Mouse (Mus musculus): Measurements from ENCODE around the gene Pzp. TPM values are rescaled to one million over a fixed set of nuclear protein-coding genes. Genes with fewer than 3 reads are reported as not detected.

Gene Pzp
- total and polyA plus RNA-seq, 3 experiments: 0.57 to 3.0 (median 1.9) TPM

DNA sequence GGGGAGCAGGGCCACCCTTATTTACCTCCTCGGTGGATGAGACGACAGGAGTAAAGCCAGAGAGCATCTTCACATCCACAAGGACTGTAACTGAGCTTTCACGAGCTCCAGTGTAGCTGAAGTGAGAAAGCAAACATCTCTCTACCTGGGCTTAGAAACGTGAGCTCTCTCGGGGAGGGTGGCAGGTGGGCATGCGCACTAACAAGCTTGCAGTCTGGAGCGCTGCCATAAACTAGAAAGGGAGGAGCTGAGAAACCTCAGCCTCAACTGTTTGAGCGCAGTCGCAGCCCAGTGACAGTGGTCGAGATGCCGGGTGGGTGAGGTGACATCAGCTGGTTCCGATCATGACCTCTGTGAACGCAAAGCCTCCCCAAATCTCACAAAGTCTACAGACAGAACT, 16.7 kb upstream of the Pzp start:
- H3K9ac ChIP-seq (ENCODE audit: low read depth, low read length): no peak overlapping the region
- H3K4me3 ChIP-seq: no peak overlapping the region
- intact Hi-C loops (cut with DNase I): no loop called here
- 74% methylated on average over 13 of the region's 13 CpGs for WGBS
- DNase-seq: no peak
- no peaks in the 10 kb centered on the region for H3K27me3 ChIP-seq (ENCODE audit: control insufficient read depth, insufficient read depth, low read length)
- no peaks in the 10 kb centered on the region for H3K4me1 ChIP-seq (ENCODE audit: control insufficient read depth, insufficient read depth, low read length)
- TF ChIP-seq POLR2A (IDR thresholded peaks at IDR 0.05; ENCODE audit: insufficient read depth, low read depth, low read length) (no peak), CTCF (IDR thresholded peaks at IDR 0.05) (no peak), EP300 (IDR thresholded peaks at IDR 0.05; ENCODE audit: insufficient read depth, low read depth, low read length) (no peak)
- no peak overlapping the region for H3K27ac ChIP-seq
- H3K36me3 ChIP-seq (ENCODE audit: control insufficient read depth, insufficient read depth, low read length): no peaks in the 10 kb centered on the region
- H3K79me2 ChIP-seq (replicated peaks; ENCODE audit: control insufficient read depth, insufficient read depth, low read length): no peaks in the 10 kb centered on the region

DNA sequence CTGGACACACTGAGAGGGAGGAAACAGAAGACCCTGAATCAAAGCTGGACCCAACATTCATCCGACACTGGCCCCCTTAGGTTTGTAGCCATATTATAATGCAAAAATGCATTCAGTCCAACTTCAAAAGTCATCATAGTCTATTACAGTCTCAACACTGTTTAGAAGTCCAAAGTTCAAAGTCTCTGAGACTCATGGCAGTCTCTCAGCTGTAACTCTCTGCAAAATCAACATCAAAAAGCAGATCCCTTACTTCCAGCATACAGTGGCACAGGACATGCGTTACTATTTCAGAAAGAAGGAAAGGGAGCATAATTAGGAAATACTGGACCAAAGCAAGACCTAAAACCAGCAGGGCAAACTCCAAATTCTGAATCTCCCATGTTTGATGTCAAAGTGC, 8.7 kb upstream of the Pzp start:
- 87% methylated on average over 2 of the region's 2 CpGs for WGBS
- Histone ChIP-seq H3K27ac (no peak overlapping the region), H3K4me3 (no peak overlapping the region), H3K36me3 (ENCODE audit: control insufficient read depth, insufficient read depth, low read length) (no peaks in the 10 kb centered on the region), H3K27me3 (ENCODE audit: control insufficient read depth, insufficient read depth, low read length) (no peaks in the 10 kb centered on the region), H3K9ac (ENCODE audit: low read depth, low read length) (no peak overlapping the region), H3K4me1 (ENCODE audit: control insufficient read depth, insufficient read depth, low read length) (no peaks in the 10 kb centered on the region), H3K79me2 (replicated peaks; ENCODE audit: control insufficient read depth, insufficient read depth, low read length) (no peaks in the 10 kb centered on the region)
- intact Hi-C loops (cut with DNase I): no loop called here
- DNase-seq: no peak
- TF ChIP-seq CTCF (IDR thresholded peaks at IDR 0.05) (no peak), POLR2A (IDR thresholded peaks at IDR 0.05; ENCODE audit: insufficient read depth, low read depth, low read length) (no peak), EP300 (IDR thresholded peaks at IDR 0.05; ENCODE audit: insufficient read depth, low read depth, low read length) (no peak)

- Histone ChIP-seq H3K79me2 (replicated peaks; ENCODE audit: control insufficient read depth, insufficient read depth, low read length) (no peaks in the 10 kb centered on the region), H3K4me1 (ENCODE audit: control insufficient read depth, insufficient read depth, low read length) (no peaks in the 10 kb centered on the region), H3K36me3 (ENCODE audit: control insufficient read depth, insufficient read depth, low read length) (no peaks in the 10 kb centered on the region), H3K9ac (ENCODE audit: low read depth, low read length) (no peak overlapping the region), H3K27me3 (ENCODE audit: control insufficient read depth, insufficient read depth, low read length) (no peaks in the 10 kb centered on the region), H3K27ac (no peak overlapping the region), H3K4me3 (no peak overlapping the region)
- DNase-seq: no peak
- intact Hi-C loops (cut with DNase I): no loop called here
- WGBS: 88% methylated on average over 6 of the region's 6 CpGs
- TF ChIP-seq CTCF (IDR thresholded peaks at IDR 0.05) (no peak), EP300 (IDR thresholded peaks at IDR 0.05; ENCODE audit: insufficient read depth, low read depth, low read length) (no peak), POLR2A (IDR thresholded peaks at IDR 0.05; ENCODE audit: insufficient read depth, low read depth, low read length) (no peak)
These were observed 6.8 kb upstream of the Pzp start for GRCm38 (mm10) chr6:128533296-128533695.

DNA sequence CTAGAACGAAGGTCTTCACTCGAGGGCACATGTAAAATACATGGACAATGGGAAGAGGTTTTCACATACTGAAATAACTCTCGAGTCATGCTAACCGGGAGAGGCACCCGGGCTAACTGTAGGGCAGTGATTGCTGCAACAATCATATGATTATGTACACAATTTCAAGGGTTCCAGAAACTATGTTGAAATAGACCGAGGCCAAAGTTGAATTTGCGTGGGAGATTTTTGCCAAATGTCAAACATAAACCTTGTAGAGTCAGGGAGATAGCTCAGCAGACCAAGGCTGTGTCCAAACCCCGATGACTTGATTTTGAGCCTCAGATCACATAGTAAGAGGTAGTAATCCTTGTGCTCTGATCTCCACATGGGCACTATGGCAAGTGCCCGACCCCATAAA, 6.2 kb upstream of the Pzp start:
- Histone ChIP-seq H3K79me2 (replicated peaks; ENCODE audit: control insufficient read depth, insufficient read depth, low read length) (no peaks in the 10 kb centered on the region), H3K36me3 (ENCODE audit: control insufficient read depth, insufficient read depth, low read length) (no peaks in the 10 kb centered on the region), H3K27me3 (ENCODE audit: control insufficient read depth, insufficient read depth, low read length) (no peaks in the 10 kb centered on the region), H3K4me3 (no peak overlapping the region), H3K27ac (no peak overlapping the region), H3K9ac (ENCODE audit: low read depth, low read length) (no peak overlapping the region), H3K4me1 (ENCODE audit: control insufficient read depth, insufficient read depth, low read length) (no peaks in the 10 kb centered on the region)
- 85% methylated on average over 9 of the region's 9 CpGs for WGBS
- no peak for TF ChIP-seq CTCF (IDR thresholded peaks at IDR 0.05)
- no peak for TF ChIP-seq POLR2A (IDR thresholded peaks at IDR 0.05; ENCODE audit: insufficient read depth, low read depth, low read length)
- TF ChIP-seq EP300 (IDR thresholded peaks at IDR 0.05; ENCODE audit: insufficient read depth, low read depth, low read length): no peak
- DNase-seq: no peak
- intact Hi-C loops (cut with DNase I): no loop called here

- no peak overlapping the region for H3K9ac ChIP-seq (ENCODE audit: low read depth, low read length)
- 43% methylated on average over 4 of the region's 4 CpGs for WGBS
- no peaks in the 10 kb centered on the region for H3K27me3 ChIP-seq (ENCODE audit: control insufficient read depth, insufficient read depth, low read length)
- DNase-seq: no peak
- no peaks in the 10 kb centered on the region for H3K36me3 ChIP-seq (ENCODE audit: control insufficient read depth, insufficient read depth, low read length)
- H3K4me1 ChIP-seq (ENCODE audit: control insufficient read depth, insufficient read depth, low read length): no peaks in the 10 kb centered on the region
- H3K27ac ChIP-seq: no peak overlapping the region
- H3K79me2 ChIP-seq (replicated peaks; ENCODE audit: control insufficient read depth, insufficient read depth, low read length): no peaks in the 10 kb centered on the region
- no peak overlapping the region for H3K4me3 ChIP-seq
- intact Hi-C loops (cut with DNase I): no loop called here
- TF ChIP-seq CTCF (IDR thresholded peaks at IDR 0.05): no peak
- no peak for TF ChIP-seq EP300 (IDR thresholded peaks at IDR 0.05; ENCODE audit: insufficient read depth, low read depth, low read length)
- no peak for TF ChIP-seq POLR2A (IDR thresholded peaks at IDR 0.05; ENCODE audit: insufficient read depth, low read depth, low read length)
These were observed 2.0 kb upstream of the Pzp start for GRCm38 (mm10) chr6:128528491-128528890.

DNA sequence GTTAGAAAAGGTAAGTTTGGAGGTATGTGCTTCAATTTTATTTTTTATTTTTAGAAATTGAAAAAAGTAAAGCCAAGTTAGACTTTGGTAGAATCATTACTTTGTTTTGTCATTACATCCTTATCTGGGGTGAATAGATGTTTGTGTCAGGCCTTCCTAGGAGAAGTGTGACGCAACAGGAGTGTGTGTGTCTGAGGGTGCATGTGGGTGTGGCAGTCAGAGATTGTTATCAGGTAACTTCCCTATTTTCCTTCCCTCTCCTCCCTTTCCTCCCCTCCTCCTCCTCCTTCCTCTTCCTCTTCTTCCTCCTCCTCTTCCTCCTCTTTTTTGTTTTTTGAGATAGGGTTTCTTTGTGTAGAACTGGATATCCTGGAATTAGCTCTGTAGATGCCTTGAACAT, 590 bp upstream of the Pzp start:
- intact Hi-C loops (cut with DNase I): no loop called here
- H3K79me2 ChIP-seq (replicated peaks; ENCODE audit: control insufficient read depth, insufficient read depth, low read length): no peaks in the 10 kb centered on the region
- TF ChIP-seq POLR2A (IDR thresholded peaks at IDR 0.05; ENCODE audit: insufficient read depth, low read depth, low read length) (no peak), EP300 (IDR thresholded peaks at IDR 0.05; ENCODE audit: insufficient read depth, low read depth, low read length) (no peak), CTCF (IDR thresholded peaks at IDR 0.05) (no peak)
- H3K4me1 ChIP-seq (ENCODE audit: control insufficient read depth, insufficient read depth, low read length): no peaks in the 10 kb centered on the region
- no peak overlapping the region for H3K27ac ChIP-seq
- H3K4me3 ChIP-seq: no peak overlapping the region
- H3K36me3 ChIP-seq (ENCODE audit: control insufficient read depth, insufficient read depth, low read length): no peaks in the 10 kb centered on the region
- no peaks in the 10 kb centered on the region for H3K27me3 ChIP-seq (ENCODE audit: control insufficient read depth, insufficient read depth, low read length)
- 56% methylated on average over 1 of the region's 1 CpGs for WGBS
- no peak for DNase-seq
- no peak overlapping the region for H3K9ac ChIP-seq (ENCODE audit: low read depth, low read length)
